Mouse (Mus musculus): Measurements from ENCODE around the gene Ppp2r5c. TPM values are rescaled to one million over a fixed set of nuclear protein-coding genes. Genes with fewer than 3 reads are reported as not detected.
A peak's percentile ranks its signal among the peaks of the same experiment; 100 is the strongest.

The Ppp2r5c gene
- polyA plus RNA-seq, 1 experiment from 2014 or later, result 143 TPM

- H3K27me3 ChIP-seq (replicated peaks; ENCODE audit: low read depth, poor library complexity, severe bottlenecking), result peaks cover 20% of the 10 kb centered on the region
- H3K36me3 ChIP-seq (replicated peaks), result 0 out of 2 replicates have a peak, but pooled peaks cover under 1% of the 10 kb centered on the region
- WGBS, result 11% methylated on average over 7 of the region's 7 CpGs
- peaks cover 22% of the 10 kb centered on the region for H3K4me1 ChIP-seq
- peak; percentile 82 for DNase-seq (ENCODE audit: low spot score)
- H3K4me3 ChIP-seq, result no peak overlapping the region
- no peak overlapping the region for H3K27ac ChIP-seq (replicated peaks)
- H3K9me3 ChIP-seq, result no peaks in the 10 kb centered on the region
Observed at GRCm38 (mm10) chr12:110598527-110598926, 151.6 kb downstream of the Ppp2r5c start.

DNA sequence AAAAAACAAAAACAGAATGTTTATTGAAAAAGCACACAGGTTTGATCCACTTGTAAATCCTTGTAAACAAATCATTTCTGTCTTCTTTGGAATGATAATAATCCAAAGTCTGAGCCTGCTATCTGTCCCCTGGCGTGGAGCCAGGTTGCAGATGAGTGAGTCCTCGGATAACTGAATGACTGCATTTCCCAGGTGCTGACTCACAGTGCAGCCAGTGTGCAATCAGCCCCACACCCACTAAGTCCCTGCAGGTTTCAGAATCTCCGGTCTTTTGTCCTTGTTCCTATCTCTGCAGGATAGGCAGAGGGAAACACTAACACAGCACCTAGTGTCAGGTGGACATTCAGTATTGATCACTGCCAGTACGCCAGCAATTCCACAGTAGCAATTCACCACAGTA lies 152.9 kb downstream of the Ppp2r5c start:
- Histone ChIP-seq H3K9me3 (no peaks in the 10 kb centered on the region), H3K4me3 (peak overlapping the region; percentile 98; the same call in 1 of the 2 replicates), H3K36me3 (replicated peaks) (peaks cover 11% of the 10 kb centered on the region; the same call in 1 of the 2 replicates), H3K27me3 (replicated peaks; ENCODE audit: low read depth, poor library complexity, severe bottlenecking) (peaks cover 20% of the 10 kb centered on the region), H3K4me1 (peaks cover 28% of the 10 kb centered on the region), H3K27ac (replicated peaks) (no peak overlapping the region)
- WGBS, result 79% methylated on average over 4 of the region's 4 CpGs
- DNase-seq (ENCODE audit: low spot score), result no peak

DNA sequence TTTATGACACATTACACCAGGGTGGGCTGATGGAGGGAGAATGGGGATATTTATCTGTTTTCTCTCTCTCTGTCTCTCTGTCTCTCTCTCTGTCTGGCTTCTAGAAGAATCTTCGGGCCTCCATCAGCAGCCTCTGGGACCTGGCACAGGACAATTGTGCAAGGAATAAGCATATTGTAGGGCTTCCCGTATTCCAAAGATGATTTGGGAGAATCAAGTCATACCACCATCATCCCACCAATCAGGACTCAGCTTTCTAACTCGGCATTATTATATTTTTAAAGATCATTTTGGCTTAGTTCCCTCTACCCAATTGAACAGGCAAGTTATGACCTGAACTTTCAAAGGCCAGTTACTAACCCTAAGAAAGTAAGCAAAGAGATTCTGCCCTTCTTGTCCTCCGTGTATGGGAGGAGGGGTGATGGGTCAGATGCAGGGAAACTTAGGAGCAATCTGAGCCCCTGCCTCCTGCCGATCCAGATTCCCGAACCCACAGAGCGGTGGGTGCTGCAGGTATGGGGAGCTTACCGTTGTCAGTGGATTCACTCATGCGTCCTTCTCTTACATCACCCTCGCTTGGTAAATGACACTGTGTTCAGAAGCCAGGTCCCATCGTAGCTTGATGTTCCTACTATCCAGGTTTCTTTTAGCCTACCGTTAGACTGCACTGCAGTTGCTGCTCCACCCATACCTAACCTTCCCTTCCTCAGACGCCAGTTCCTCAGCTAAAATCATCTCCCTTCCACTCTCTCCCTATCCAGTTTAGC lies 153.5 kb downstream of the Ppp2r5c start:
- Histone ChIP-seq H3K4me1 (peaks cover 28% of the 10 kb centered on the region), H3K4me3 (peak overlapping the region; percentile 98), H3K9me3 (no peaks in the 10 kb centered on the region), H3K27ac (replicated peaks) (no peak overlapping the region), H3K36me3 (replicated peaks) (peaks cover 14% of the 10 kb centered on the region; the same call in 1 of the 2 replicates), H3K27me3 (replicated peaks; ENCODE audit: low read depth, poor library complexity, severe bottlenecking) (peaks cover 20% of the 10 kb centered on the region)
- no peak for DNase-seq (ENCODE audit: low spot score)
- WGBS, result 55% methylated on average over 13 of the region's 13 CpGs

DNA sequence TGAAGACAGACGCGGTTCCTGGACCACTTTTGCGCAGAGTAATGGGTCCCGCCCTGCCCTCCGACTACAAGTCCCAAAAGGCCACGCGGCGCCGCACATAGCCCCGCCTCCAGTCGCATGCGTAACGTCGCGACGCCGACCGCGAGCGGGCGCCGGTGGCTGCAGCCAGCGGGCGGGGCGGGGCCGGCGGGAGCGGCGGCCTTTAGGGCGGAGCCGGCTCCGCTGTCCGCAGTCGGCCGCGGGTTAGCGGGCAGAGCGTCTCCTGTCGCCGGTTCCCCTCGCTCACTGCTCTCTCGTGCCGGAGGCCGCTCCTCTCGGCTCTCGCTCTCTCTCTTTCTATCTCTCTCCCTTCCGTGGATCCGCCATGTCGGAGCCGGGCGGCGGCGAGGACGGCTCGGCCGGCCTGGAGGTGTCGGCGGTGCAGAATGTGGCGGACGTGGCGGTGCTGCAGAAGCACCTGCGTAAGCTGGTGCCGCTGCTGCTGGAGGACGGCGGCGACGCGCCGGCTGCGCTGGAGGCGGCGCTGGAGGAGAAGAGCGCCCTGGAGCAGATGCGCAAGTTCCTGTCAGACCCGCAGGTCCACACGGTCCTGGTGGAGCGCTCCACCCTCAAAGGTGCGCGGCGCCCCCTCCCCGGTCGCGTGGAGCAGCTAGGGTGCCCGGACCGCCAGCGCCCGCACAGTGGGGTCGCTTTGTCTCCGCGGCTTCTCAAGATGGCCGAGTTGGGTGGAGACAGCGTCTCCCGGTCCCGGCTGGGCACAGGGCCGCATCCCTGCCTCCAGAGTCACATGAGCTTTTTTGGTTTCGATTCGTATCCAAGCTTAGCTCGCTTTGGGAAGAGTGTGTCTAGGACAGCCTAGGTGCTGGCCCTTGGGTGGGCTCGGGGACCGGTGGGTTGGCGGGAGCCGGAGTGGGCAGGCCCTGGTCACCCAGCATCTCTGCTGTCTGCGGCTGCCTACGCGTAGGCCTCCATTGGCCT lies 154.6 kb downstream of the Ppp2r5c start, which contains the start of gene Dync1h1:
Gene Dync1h1 (plus strand): TSS at position 212 of the 978 bp plus-strand sequence.
- H3K36me3 ChIP-seq (replicated peaks), result peaks cover 21% of the 10 kb centered on the region
- peak; percentile 94 for DNase-seq (ENCODE audit: low spot score)
- H3K9me3 ChIP-seq, result no peaks in the 10 kb centered on the region
- H3K4me3 ChIP-seq, result peak within 1 kb of the TSS; percentile 98
- peak within 1 kb of the TSS; percentile 96 for H3K27ac ChIP-seq (replicated peaks)
- H3K27me3 ChIP-seq (replicated peaks; ENCODE audit: low read depth, poor library complexity, severe bottlenecking), result peaks cover 20% of the 10 kb centered on the region
- WGBS, result under 1% methylated on average over 105 of the region's 105 CpGs
- peaks cover 28% of the 10 kb centered on the region for H3K4me1 ChIP-seq

GRCm38 (mm10) chr12:110606161-110606560 lies 159.2 kb downstream of the Ppp2r5c start:
- H3K36me3 ChIP-seq (replicated peaks), result peaks cover 56% of the 10 kb centered on the region
- H3K4me1 ChIP-seq, result peaks cover 21% of the 10 kb centered on the region

GRCm38 (mm10) chr12:110606676-110607075 lies 159.8 kb downstream of the Ppp2r5c start:
- peaks cover 59% of the 10 kb centered on the region for H3K36me3 ChIP-seq (replicated peaks)
- WGBS, result 89% methylated on average over 2 of the region's 2 CpGs
- no peak for DNase-seq (ENCODE audit: low spot score)

More at GRCm38 (mm10) chr12:110606161-110606560, 159.2 kb downstream of the Ppp2r5c start:
- DNase-seq (ENCODE audit: low spot score), result no peak
- Histone ChIP-seq H3K27ac (replicated peaks) (no peak overlapping the region), H3K9me3 (no peaks in the 10 kb centered on the region), H3K4me3 (no peak overlapping the region), H3K27me3 (replicated peaks; ENCODE audit: low read depth, poor library complexity, severe bottlenecking) (no peaks in the 10 kb centered on the region)
- WGBS, result 91% methylated on average over 3 of the region's 3 CpGs

GRCm38 (mm10) chr12:110608460-110609152 lies 161.7 kb downstream of the Ppp2r5c start:
- Histone ChIP-seq H3K9me3 (no peaks in the 10 kb centered on the region), H3K27me3 (replicated peaks; ENCODE audit: low read depth, poor library complexity, severe bottlenecking) (no peaks in the 10 kb centered on the region), H3K36me3 (replicated peaks) (peaks cover 77% of the 10 kb centered on the region), H3K4me3 (no peak overlapping the region), H3K27ac (replicated peaks) (no peak overlapping the region), H3K4me1 (peaks cover 5% of the 10 kb centered on the region)
- DNase-seq (ENCODE audit: low spot score), result peak; percentile 18
- 78% methylated on average over 11 of the region's 11 CpGs for WGBS

More at GRCm38 (mm10) chr12:110606676-110607075, 159.8 kb downstream of the Ppp2r5c start:
- no peaks in the 10 kb centered on the region for H3K27me3 ChIP-seq (replicated peaks; ENCODE audit: low read depth, poor library complexity, severe bottlenecking)
- no peak overlapping the region for H3K27ac ChIP-seq (replicated peaks)
- H3K4me1 ChIP-seq, result peaks cover 20% of the 10 kb centered on the region
- H3K4me3 ChIP-seq, result no peak overlapping the region
- no peaks in the 10 kb centered on the region for H3K9me3 ChIP-seq

DNA sequence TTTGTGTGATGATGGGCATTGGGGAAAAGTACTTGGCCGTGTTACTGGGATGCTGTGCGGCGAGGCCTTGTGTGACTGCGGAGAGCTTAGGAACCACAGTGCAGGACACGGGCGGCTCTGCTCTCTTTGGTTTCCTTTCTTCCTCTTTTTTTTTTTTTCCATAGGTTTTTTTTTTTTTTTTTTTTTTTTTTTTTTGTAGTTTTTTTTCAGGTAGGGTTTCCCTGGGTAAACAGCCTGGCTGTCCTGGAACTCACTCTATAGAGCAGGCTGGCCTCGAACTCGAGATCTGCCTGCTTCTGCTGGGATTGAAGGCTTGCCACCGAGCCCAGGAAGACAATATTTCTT lies 162.2 kb downstream of the Ppp2r5c start:
- Histone ChIP-seq H3K4me1 (peaks cover under 1% of the 10 kb centered on the region; the same call in 1 of the 2 replicates), H3K36me3 (replicated peaks) (peaks cover 77% of the 10 kb centered on the region), H3K27me3 (replicated peaks; ENCODE audit: low read depth, poor library complexity, severe bottlenecking) (no peaks in the 10 kb centered on the region), H3K4me3 (no peak overlapping the region), H3K27ac (replicated peaks) (no peak overlapping the region), H3K9me3 (no peaks in the 10 kb centered on the region)
- 92% methylated on average over 9 of the region's 9 CpGs for whole genome bisulfite sequencing
- no peak for DNase-seq (ENCODE audit: low spot score)

DNA sequence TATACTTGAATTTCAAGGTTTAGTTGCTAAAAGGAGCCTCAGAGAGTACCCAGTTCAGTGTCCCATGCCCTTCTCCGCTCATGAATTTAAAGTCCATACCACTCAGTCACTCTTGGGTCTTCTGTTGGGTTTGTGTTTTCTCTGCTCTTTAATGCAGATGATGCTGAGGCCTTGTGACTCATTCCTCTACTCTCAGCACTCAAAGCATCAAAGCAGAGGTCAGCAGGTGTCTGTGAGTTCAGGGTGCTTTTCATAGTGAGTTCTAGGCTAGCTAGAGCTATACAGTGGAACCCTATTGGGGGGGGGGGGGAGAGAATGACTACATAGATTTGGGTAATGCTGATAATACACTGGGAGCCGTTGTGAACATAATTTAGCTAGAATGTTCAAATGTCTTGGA lies 163.8 kb downstream of the Ppp2r5c start:
- Histone ChIP-seq H3K9me3 (no peaks in the 10 kb centered on the region), H3K27ac (replicated peaks) (no peak overlapping the region), H3K4me1 (no peaks in the 10 kb centered on the region), H3K27me3 (replicated peaks; ENCODE audit: low read depth, poor library complexity, severe bottlenecking) (no peaks in the 10 kb centered on the region), H3K4me3 (no peak overlapping the region), H3K36me3 (replicated peaks) (peaks cover 84% of the 10 kb centered on the region)
- 95% methylated on average over 2 of the region's 2 CpGs for WGBS
- DNase-seq (ENCODE audit: low spot score), result no peak

- no peak overlapping the region for H3K4me3 ChIP-seq
- H3K36me3 ChIP-seq (replicated peaks), result peaks cover 100% of the 10 kb centered on the region
- no peak for DNase-seq (ENCODE audit: low spot score)
- no peak overlapping the region for H3K27ac ChIP-seq (replicated peaks)
- no peaks in the 10 kb centered on the region for H3K9me3 ChIP-seq
- no peaks in the 10 kb centered on the region for H3K4me1 ChIP-seq
- WGBS, result 95% methylated on average over 11 of the region's 11 CpGs
- no peaks in the 10 kb centered on the region for H3K27me3 ChIP-seq (replicated peaks; ENCODE audit: low read depth, poor library complexity, severe bottlenecking)
Observed at GRCm38 (mm10) chr12:110630056-110630455, 183.1 kb downstream of the Ppp2r5c start.
